Mouse (Mus musculus) cerebellum, adult 2 months (tissue): ENCODE measurements around the gene Cbx2. TPM values are rescaled to one million over a fixed set of nuclear protein-coding genes. Genes with fewer than 3 reads are reported as not detected.

Experiments
- DNase-seq, 2 experiments: peaks; one replicate each; pipeline ENCODE4 v3.0.0; 2021
- H3K27ac ChIP-seq: fragments of 200-500 bp; 2 replicates; pipeline ENCODE4 v1.5.1; 2012; ENCODE audit warnings: low read length, control low read depth, inconsistent platforms; ENCODE audit not compliant: insufficient read depth
- H3K27me3 ChIP-seq: fragments of 200-500 bp; 2 replicates; pipeline ENCODE4 v1.6.1; 2012; ENCODE audit warnings: inconsistent platforms, mild to moderate bottlenecking, low read length, moderate library complexity; ENCODE audit not compliant: control insufficient read depth, insufficient read depth
- H3K4me1 ChIP-seq: fragments of 200-500 bp; 2 replicates; pipeline ENCODE4 v1.6.1; 2011; ENCODE audit warnings: low read length; ENCODE audit not compliant: control insufficient read depth, insufficient read depth
- H3K4me3 ChIP-seq: fragments of 200-500 bp; replicated peaks from 2 replicates; pipeline ENCODE3; 2011; ENCODE audit warnings: mild to moderate bottlenecking, low read depth, low read length, control low read depth; ENCODE audit not compliant: insufficient read depth
- CTCF ChIP-seq: fragments of 200-500 bp; IDR thresholded peaks from 2 replicates; pipeline ENCODE4 v1.5.1; 2011; ENCODE audit warnings: low read depth, mild to moderate bottlenecking, control low read depth, low read length, moderate library complexity, borderline replicate concordance; ENCODE audit not compliant: insufficient read depth
- POLR2A ChIP-seq: fragments of 200-500 bp; IDR thresholded peaks from 2 replicates; pipeline ENCODE4 v1.6.1; 2011; ENCODE audit warnings: low read length, control low read depth, borderline replicate concordance; ENCODE audit not compliant: insufficient read depth
- WGBS: fragments of 180-500 bp; shearing (Covaris S2); methylation state at CpG from one replicate; pipeline ENCODE4 v1.1.7; 2018; 5-methylcytosine and 5-hydroxymethylcytosine counted together
- polyA plus RNA-seq: library from polyadenylated mRNA; depleted of rRNA; stranded (reverse); fragments of >200 nt; gene quantifications from 2 replicates; pipeline ENCODE4 v1.2.3, GENCODE M21; 2012

The Cbx2 gene
- polyA plus RNA-seq, 1 experiment = 4.1 TPM

GRCm38 (mm10) chr11:119059256-119059655 lies 36.5 kb downstream of the Cbx2 start:
- WGBS = 53% methylated on average over 3 of the region's 3 CpGs
- peak in 1 of 2 experiments; percentile 20 for DNase-seq

GRCm38 (mm10) chr11:119066841-119067240 lies 44.1 kb downstream of the Cbx2 start:
- no peak for TF ChIP-seq CTCF
- 88% methylated on average over 8 of the region's 8 CpGs for WGBS
- DNase-seq = no peak
- Histone ChIP-seq H3K27ac (no peak overlapping the region), H3K27me3 (no peaks in the 10 kb centered on the region), H3K4me3 (no peak overlapping the region), H3K4me1 (no peaks in the 10 kb centered on the region)

More at GRCm38 (mm10) chr11:119059256-119059655, 36.5 kb downstream of the Cbx2 start:
- TF ChIP-seq CTCF = no peak
- no peak for TF ChIP-seq POLR2A
- no peak overlapping the region for H3K4me3 ChIP-seq
- peaks cover 12% of the 10 kb centered on the region; the same call in 1 of the 2 replicates for H3K4me1 ChIP-seq
- no peaks in the 10 kb centered on the region for H3K27me3 ChIP-seq
- H3K27ac ChIP-seq = no peak overlapping the region

GRCm38 (mm10) chr11:119072239-119072638 lies 49.5 kb downstream of the Cbx2 start:
- WGBS = 87% methylated on average over 7 of the region's 7 CpGs
- no peak overlapping the region for H3K4me3 ChIP-seq

GRCm38 (mm10) chr11:119072986-119073385 lies 50.2 kb downstream of the Cbx2 start:
- Histone ChIP-seq H3K27ac (no peak overlapping the region), H3K4me3 (no peak overlapping the region), H3K27me3 (no peaks in the 10 kb centered on the region), H3K4me1 (peaks cover 8% of the 10 kb centered on the region; the same call in 1 of the 2 replicates)
- TF ChIP-seq CTCF = no peak
- TF ChIP-seq POLR2A = no peak
- 29% methylated on average over 6 of the region's 6 CpGs for WGBS
- no peak for DNase-seq

More at GRCm38 (mm10) chr11:119072239-119072638, 49.5 kb downstream of the Cbx2 start:
- Histone ChIP-seq H3K27ac (no peak overlapping the region), H3K27me3 (no peaks in the 10 kb centered on the region), H3K4me1 (peaks cover 8% of the 10 kb centered on the region; the same call in 1 of the 2 replicates)
- no peak for TF ChIP-seq POLR2A
- no peak for TF ChIP-seq CTCF
- DNase-seq = no peak

GRCm38 (mm10) chr11:119073876-119074433 lies 51.2 kb downstream of the Cbx2 start:
- no peak overlapping the region for H3K4me3 ChIP-seq
- no peak overlapping the region for H3K27ac ChIP-seq
- DNase-seq = no peak
- TF ChIP-seq CTCF (no peak), POLR2A (no peak)
- no peaks in the 10 kb centered on the region for H3K27me3 ChIP-seq
- peaks cover 16% of the 10 kb centered on the region for H3K4me1 ChIP-seq
- 78% methylated on average over 6 of the region's 6 CpGs for WGBS

GRCm38 (mm10) chr11:119075805-119076204 lies 53.0 kb downstream of the Cbx2 start:
- no peak overlapping the region for H3K4me3 ChIP-seq
- TF ChIP-seq POLR2A (no peak), CTCF (no peak)
- H3K4me1 ChIP-seq = peaks cover 28% of the 10 kb centered on the region
- H3K27ac ChIP-seq = no peak overlapping the region
- DNase-seq = no peak
- H3K27me3 ChIP-seq = no peaks in the 10 kb centered on the region
- WGBS = 98% methylated on average over 5 of the region's 5 CpGs

- no peak overlapping the region for H3K27ac ChIP-seq
- no peak for DNase-seq
- TF ChIP-seq CTCF (no peak), POLR2A (no peak)
- H3K27me3 ChIP-seq = no peaks in the 10 kb centered on the region
- no peak overlapping the region for H3K4me3 ChIP-seq
- WGBS = 85% methylated on average over 4 of the region's 4 CpGs
- peaks cover 43% of the 10 kb centered on the region for H3K4me1 ChIP-seq
Observed at GRCm38 (mm10) chr11:119077755-119078154, 55.0 kb downstream of the Cbx2 start.

GRCm38 (mm10) chr11:119078691-119079444 lies 56.1 kb downstream of the Cbx2 start:
- DNase-seq = peak; percentile 64 to 66
- Histone ChIP-seq H3K4me3 (peak overlapping the region; percentile 35), H3K4me1 (peaks cover 44% of the 10 kb centered on the region), H3K27ac (peak overlapping the region; percentile 17), H3K27me3 (no peaks in the 10 kb centered on the region)
- no peak for TF ChIP-seq POLR2A
- no peak for TF ChIP-seq CTCF
- 4% methylated on average over 26 of the region's 27 CpGs for WGBS
